Mouse (Mus musculus) forebrain, embryonic 11.5 days (tissue): ENCODE data around the gene Gm21969. TPM values are rescaled to one million over a fixed set of nuclear protein-coding genes. Genes with fewer than 3 reads are reported as not detected.

ENCODE experiments used
- ATAC-seq: fragments of 200-750 bp; cut with Nextera tagmentation; replicated peaks from 2 replicates; pipeline ENCODE4 v1.8.0; 2017; ENCODE audit warnings: moderate TSS enrichment; ENCODE audit not compliant: low FRiP score
- DNase-seq: peaks from one replicate; pipeline ENCODE4 v3.0.0-alpha.2; 2017; ENCODE audit warnings: low spot score
- H3K27ac ChIP-seq: fragments of 300-500 bp; sonication (generic); 2 replicates; pipeline ENCODE4 v1.5.1; 2014; ENCODE audit warnings: low read depth, low read length
- H3K27me3 ChIP-seq: fragments of 300-500 bp; sonication (generic); 2 replicates; pipeline ENCODE4 v1.6.1; 2014; ENCODE audit warnings: mild to moderate bottlenecking, low read length, mixed read lengths; ENCODE audit not compliant: control insufficient read depth, insufficient read depth
- H3K36me3 ChIP-seq: fragments of 300-500 bp; sonication (generic); 2 replicates; pipeline ENCODE4 v1.6.1; 2014; ENCODE audit warnings: mild to moderate bottlenecking, low read length, moderate library complexity, mixed read lengths; ENCODE audit not compliant: control insufficient read depth, insufficient read depth
- H3K4me1 ChIP-seq: fragments of 300-500 bp; sonication (generic); replicated peaks from 2 replicates; pipeline ENCODE4 v1.6.1; 2014; ENCODE audit warnings: low read length, mixed read lengths; ENCODE audit not compliant: control insufficient read depth, insufficient read depth
- H3K4me2 ChIP-seq: fragments of 300-500 bp; sonication (generic); 2 replicates; pipeline ENCODE4 v1.6.1; 2014; ENCODE audit warnings: low read depth, mild to moderate bottlenecking, low read length, moderate library complexity, mixed read lengths; ENCODE audit not compliant: severe bottlenecking
- H3K4me3 ChIP-seq: fragments of 300-500 bp; sonication (generic); 2 replicates; pipeline ENCODE4 v1.5.1; 2014; ENCODE audit warnings: low read depth, low read length
- H3K9ac ChIP-seq: fragments of 300-500 bp; sonication (generic); 2 replicates; pipeline ENCODE4 v1.6.1; 2014; ENCODE audit warnings: low read length
- H3K9me3 ChIP-seq: fragments of 300-500 bp; sonication (generic); 2 replicates; pipeline ENCODE4 v1.6.1; 2016; ENCODE audit warnings: low read length, mixed read lengths; ENCODE audit not compliant: control insufficient read depth
- WGBS: fragments of 180-500 bp; shearing (Covaris S2); extraction: QIAGEN DNeasy Blood & Tissue Kit; methylation state at CpG from one replicate; pipeline ENCODE4 v1.1.7; 2014; 5-methylcytosine and 5-hydroxymethylcytosine counted together
- polyA plus RNA-seq: library from polyadenylated mRNA; unstranded; fragments of >200 nt; fragmentation: Nextera tagmentation; extraction: Ambion mirVana; gene quantifications from 2 replicates; pipeline ENCODE4 v1.2.1, GENCODE M21; 2014

Gene Gm21969
- polyA plus RNA-seq, 1 experiment from 2014 or later: not detected

DNA sequence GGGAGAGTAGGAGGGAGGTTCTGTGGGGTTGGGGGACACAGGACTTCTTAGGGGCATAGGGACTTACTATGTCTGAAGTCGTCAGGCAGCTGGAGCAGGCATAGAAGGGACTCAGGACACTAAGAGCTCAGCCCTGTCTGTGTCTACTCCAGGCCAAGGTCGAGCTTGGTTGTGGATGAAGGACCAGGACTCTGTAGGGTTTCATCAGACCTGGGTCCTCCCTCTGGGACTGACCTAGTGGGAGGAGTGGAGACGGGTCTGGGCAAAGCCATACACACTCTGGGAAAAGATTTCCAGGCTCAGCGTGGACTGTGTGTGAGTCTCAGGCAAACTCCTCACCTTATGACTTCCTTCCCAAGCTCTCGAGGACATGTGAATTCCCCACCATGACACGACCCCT lies 16.8 kb downstream of the Gm21969 start:
- H3K27me3 ChIP-seq: no peaks in the 10 kb centered on the region
- no peak for ATAC-seq
- no peak for DNase-seq
- H3K4me1 ChIP-seq: peaks cover 3% of the 10 kb centered on the region; the same call in 1 of the 2 replicates
- no peak overlapping the region for H3K9ac ChIP-seq
- H3K9me3 ChIP-seq: no peaks in the 10 kb centered on the region
- no peak overlapping the region for H3K4me2 ChIP-seq
- H3K36me3 ChIP-seq: no peaks in the 10 kb centered on the region; the same call in 1 of the 2 replicates
- WGBS: 77% methylated on average over 6 of the region's 6 CpGs
- H3K27ac ChIP-seq: no peak overlapping the region
- no peak overlapping the region for H3K4me3 ChIP-seq

DNA sequence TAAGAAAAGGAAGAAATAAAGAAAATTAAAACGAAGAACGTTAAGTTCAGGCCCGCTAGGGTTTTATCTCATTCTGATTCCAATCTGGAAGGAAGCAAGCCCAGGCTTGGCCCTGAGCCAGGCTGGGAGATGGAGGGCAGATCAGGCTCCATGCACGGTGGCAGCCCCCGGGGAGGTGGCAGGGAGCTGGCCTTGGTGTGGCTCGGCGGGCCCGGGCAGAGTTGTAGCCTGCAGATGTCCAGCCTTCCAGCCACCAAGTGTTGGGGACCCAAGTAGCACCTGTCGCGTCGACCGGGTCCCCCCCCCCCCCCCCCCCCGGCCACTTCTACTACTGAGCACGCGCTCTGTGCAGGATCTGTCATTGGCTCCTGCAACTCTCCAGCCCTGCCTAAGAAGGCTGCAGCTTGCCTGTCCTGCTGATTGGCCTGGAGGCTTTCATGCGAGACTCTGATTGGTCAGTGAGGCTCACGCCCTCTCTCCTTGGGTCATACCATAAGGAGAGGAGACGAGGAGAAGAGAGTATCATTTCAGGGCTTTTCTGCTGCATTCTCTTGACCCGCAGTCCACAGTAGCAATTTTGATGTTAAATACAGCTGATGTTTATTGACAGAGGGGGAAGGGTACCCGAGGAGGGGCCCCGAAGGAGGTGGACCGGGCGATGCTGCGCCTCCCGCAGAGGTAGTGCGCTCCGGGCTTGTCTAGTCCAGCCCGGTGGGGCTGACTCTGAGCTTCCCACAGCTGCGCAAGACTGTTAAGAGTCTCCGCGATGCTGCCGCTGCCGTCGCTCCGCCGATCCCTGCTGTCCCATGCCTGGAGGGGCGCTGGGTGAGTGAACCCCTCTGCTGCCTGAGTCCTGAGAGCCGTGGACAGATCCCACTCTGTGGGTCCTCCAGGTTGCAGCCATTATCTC lies 19.6 kb downstream of the Gm21969 start, which contains the start of gene Aldh4a1:
Aldh4a1 (plus strand) TSS at position 494 of the 910 bp plus-strand sequence.
- Histone ChIP-seq H3K4me1 (peaks cover 3% of the 10 kb centered on the region; the same call in 1 of the 2 replicates), H3K27ac (peak within 1 kb of the TSS; percentile 57; the same call in 1 of the 2 replicates), H3K9ac (peak within 1 kb of the TSS; percentile 72), H3K4me3 (peak within 1 kb of the TSS; percentile 64), H3K9me3 (no peaks in the 10 kb centered on the region), H3K36me3 (no peaks in the 10 kb centered on the region), H3K4me2 (peak within 1 kb of the TSS; percentile 87), H3K27me3 (no peaks in the 10 kb centered on the region)
- WGBS: 2% methylated on average over 36 of the region's 38 CpGs
- DNase-seq: peak; percentile 94
- ATAC-seq: peak; percentile 100

DNA sequence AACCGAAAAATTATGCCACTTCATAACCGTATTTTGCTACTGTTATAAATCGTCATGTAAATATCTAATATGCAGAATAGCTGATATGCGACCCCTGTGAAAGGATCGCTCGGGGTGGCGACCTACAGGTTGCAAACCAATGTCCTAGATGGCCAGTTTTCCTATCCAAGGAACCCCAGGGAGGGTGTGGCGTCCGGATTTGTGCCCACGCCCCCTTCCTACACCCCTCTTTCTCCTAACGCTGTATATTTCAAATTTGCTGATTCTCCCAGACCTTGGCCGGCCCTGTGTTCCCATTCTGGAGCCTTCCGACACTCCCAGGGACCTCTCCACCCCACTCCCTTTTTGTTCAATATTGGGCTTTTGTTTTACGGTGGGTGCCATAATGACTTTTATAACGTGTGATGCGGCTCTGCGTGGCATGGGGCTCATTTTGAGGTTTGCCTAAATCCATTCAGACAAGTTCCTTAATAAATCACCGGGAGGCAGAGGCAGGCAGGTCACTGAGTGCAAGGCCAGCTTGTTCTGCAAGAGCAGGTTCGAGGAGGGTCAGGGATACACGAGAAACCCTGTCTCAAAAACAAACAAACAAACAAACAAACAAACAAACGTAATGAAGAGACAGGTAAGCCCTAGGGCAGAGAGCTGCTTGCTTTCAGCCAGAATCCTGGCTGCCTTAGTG lies 20.6 kb downstream of the Gm21969 start:
- Histone ChIP-seq H3K9me3 (no peaks in the 10 kb centered on the region), H3K9ac (peak overlapping the region; percentile 72), H3K4me3 (peak overlapping the region; percentile 64), H3K4me1 (peaks cover 3% of the 10 kb centered on the region; the same call in 1 of the 2 replicates), H3K27me3 (no peaks in the 10 kb centered on the region), H3K36me3 (no peaks in the 10 kb centered on the region), H3K27ac (no peak overlapping the region), H3K4me2 (peak overlapping the region; percentile 87)
- no peak for DNase-seq
- 31% methylated on average over 21 of the region's 21 CpGs for WGBS
- ATAC-seq: no peak

DNA sequence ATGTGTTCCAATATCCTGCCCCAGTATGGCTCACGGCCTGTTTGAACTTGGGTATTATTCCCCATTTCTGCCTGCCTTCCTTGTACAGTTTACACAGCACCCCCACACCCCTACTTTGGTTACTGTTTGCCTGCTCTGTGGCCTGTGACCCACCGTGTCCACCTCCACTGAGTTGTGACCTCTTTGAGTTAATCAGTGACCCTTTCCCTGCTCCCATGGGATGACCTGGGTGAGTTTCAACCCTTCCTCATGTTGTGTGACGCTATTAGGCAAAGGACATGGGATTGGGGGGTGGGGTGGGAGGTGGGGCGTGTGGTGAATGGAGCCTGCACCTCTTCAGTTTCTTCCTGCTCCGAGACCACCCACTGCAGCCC lies 21.1 kb downstream of the Gm21969 start:
- no peak overlapping the region; the same call in 1 of the 2 replicates for H3K4me2 ChIP-seq

DNA sequence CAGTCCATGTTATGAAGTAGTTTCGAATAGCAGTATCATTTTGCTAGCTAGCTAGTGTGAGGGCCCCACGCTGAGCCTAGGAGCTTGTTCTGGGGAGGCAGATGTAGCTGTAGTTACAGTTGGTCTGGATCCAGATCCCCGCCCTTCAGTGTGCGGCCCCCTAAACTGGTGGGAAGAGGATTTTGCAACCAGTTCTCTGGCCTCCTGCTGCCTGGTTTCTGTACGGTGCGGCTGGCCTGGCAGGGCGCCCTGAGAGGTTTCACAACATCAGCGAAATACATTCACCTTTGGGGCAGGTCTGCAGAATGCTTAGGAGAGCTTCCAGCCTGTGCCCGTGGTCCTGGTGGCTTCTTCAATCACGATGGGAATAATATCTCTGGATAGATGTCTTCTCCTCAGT lies 21.7 kb downstream of the Gm21969 start:
- Histone ChIP-seq H3K9ac (no peak overlapping the region), H3K9me3 (no peaks in the 10 kb centered on the region), H3K4me2 (no peak overlapping the region), H3K27me3 (no peaks in the 10 kb centered on the region), H3K36me3 (no peaks in the 10 kb centered on the region), H3K4me1 (peaks cover 3% of the 10 kb centered on the region; the same call in 1 of the 2 replicates), H3K27ac (no peak overlapping the region), H3K4me3 (no peak overlapping the region)
- no peak for ATAC-seq
- whole genome bisulfite sequencing: 81% methylated on average over 10 of the region's 10 CpGs
- no peak for DNase-seq

More for the DNA sequence above, 21.1 kb downstream of the Gm21969 start:
- Histone ChIP-seq H3K4me3 (no peak overlapping the region), H3K4me1 (peaks cover 3% of the 10 kb centered on the region; the same call in 1 of the 2 replicates), H3K9me3 (no peaks in the 10 kb centered on the region), H3K36me3 (no peaks in the 10 kb centered on the region), H3K9ac (no peak overlapping the region), H3K27ac (no peak overlapping the region), H3K27me3 (no peaks in the 10 kb centered on the region)
- WGBS: 70% methylated on average over 5 of the region's 5 CpGs
- DNase-seq (no peak), ATAC-seq (no peak)

DNA sequence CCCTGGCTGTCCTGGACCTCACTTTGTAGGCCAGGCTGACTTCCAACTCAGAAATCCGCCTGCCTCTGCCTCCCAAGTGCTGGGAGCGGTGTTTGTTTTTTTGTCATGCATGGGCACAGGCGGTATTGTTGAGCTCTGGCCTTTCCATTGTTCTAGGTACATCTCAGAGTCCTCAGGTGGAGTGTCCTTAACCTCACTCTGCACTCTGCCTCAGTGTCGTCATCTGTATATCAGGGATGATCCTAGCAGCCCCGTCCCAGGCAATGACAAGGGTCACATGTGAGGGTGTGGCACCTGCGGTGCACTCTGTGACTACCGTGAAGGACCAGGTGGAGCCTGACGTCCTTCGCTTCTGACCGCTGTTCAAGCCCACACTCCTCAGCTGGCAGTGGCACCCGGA lies 24.4 kb downstream of the Gm21969 start:
- DNase-seq (no peak), ATAC-seq (no peak)

DNA sequence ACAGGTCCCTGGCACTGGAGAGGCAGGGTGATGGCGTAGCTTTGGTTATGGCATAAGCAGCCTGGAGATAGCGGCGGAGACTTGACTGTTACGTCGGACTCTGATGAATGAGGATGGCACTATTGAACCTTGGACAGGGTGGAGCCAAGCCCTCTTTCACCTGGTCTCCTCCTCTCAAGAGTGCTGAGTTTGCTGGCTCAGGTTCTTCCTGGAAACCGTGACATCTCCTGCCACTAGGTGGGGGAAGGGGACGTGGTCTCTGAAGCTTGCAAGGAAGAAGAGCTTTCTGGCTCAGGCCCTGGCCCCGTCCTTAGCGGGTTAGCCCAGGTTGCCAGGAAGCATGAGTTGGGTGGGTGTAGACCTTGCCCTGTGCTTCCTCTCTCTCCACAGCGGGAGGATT lies 27.2 kb downstream of the Gm21969 start:
- Histone ChIP-seq H3K9me3 (no peaks in the 10 kb centered on the region), H3K27ac (no peak overlapping the region), H3K4me3 (no peak overlapping the region), H3K27me3 (no peaks in the 10 kb centered on the region), H3K4me2 (no peak overlapping the region), H3K36me3 (no peaks in the 10 kb centered on the region), H3K9ac (no peak overlapping the region), H3K4me1 (no peaks in the 10 kb centered on the region)
- 72% methylated on average over 10 of the region's 10 CpGs for WGBS
- ATAC-seq (no peak), DNase-seq (no peak)

More for the DNA sequence above, 24.4 kb downstream of the Gm21969 start:
- H3K9ac ChIP-seq: no peak overlapping the region
- no peak overlapping the region for H3K4me3 ChIP-seq
- 93% methylated on average over 11 of the region's 11 CpGs for WGBS
- H3K4me2 ChIP-seq: no peak overlapping the region
- no peaks in the 10 kb centered on the region for H3K27me3 ChIP-seq
- no peaks in the 10 kb centered on the region for H3K36me3 ChIP-seq
- no peak overlapping the region for H3K27ac ChIP-seq
- H3K9me3 ChIP-seq: no peaks in the 10 kb centered on the region
- H3K4me1 ChIP-seq: peaks cover 3% of the 10 kb centered on the region; the same call in 1 of the 2 replicates

DNA sequence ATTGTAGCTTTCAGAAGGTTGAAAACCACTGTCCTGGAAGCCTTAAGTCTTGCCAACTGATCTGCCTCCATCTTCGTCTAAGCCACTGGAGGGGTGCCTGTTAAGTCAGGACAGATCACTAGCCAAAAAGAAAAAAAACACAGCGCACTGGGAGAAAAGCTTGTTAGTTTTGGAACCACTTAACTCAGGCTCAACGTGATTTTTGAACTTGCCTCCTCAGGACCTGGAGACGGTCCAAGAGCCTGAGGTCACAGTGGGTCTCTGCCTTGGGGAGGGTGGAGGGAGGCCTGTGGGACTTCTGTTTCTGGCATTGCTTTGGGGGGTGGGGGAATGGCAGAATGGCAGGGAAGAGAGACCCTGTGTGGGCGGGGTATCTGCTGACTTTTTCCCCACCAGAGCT lies 28.2 kb downstream of the Gm21969 start:
- DNase-seq (no peak), ATAC-seq (no peak)
- H3K4me3 ChIP-seq: no peak overlapping the region
- no peaks in the 10 kb centered on the region for H3K4me1 ChIP-seq
- H3K27me3 ChIP-seq: no peaks in the 10 kb centered on the region
- no peak overlapping the region for H3K4me2 ChIP-seq
- H3K9me3 ChIP-seq: no peaks in the 10 kb centered on the region
- no peak overlapping the region for H3K9ac ChIP-seq
- H3K36me3 ChIP-seq: no peaks in the 10 kb centered on the region
- no peak overlapping the region for H3K27ac ChIP-seq
- WGBS: 83% methylated on average over 5 of the region's 5 CpGs
